Mouse (Mus musculus): ENCODE measurements around the gene Mn1. TPM values are rescaled to one million over a fixed set of nuclear protein-coding genes. Genes with fewer than 3 reads are reported as not detected.

Gene Mn1
- 1 to 10 TPM; 2.1 to 2.6 TPM for total RNA-seq (2023)

GRCm38 (mm10) chr5:111416591-111417374, at the start of gene Mn1:
Mn1 (plus strand) TSS chr5:111417362.

Other genes with a start within 250 kb of the Mn1 start
- 10 to 100 TPM; 60.0 to 66.5 TPM for gene Pitpnb, start 86.6 kb upstream of the Mn1 start, total RNA-seq (2023)

Measured in T-cell, adult 66 days (primary cell).